8 mouse cellular contexts compared by ENCODE assay signal in the genomic region with DNA sequence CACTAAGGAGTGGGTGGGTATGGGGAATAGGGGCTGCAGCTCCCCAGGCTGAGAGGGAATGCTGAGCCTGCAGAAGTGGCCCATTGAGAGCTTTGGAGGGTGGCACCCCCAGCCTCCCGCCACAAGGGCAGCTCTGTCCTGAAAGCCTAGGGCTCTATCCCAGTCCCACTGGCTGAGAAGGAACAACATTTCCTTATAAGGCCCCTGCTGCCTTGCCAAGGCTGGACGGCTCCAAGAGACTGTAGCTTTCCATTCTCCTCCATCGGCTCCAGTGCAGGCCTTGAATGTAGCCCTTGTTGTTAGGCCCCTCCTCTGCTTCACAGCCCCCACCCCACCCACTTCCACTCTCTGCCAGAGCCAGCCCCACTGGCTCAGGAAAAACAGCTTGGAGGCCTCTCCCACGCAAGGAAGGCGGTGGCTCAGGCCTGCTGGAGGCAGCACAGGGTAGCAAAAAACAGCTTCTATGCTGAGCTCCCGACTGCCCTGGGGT.
DNase-seq lines count a peak whose midpoint lies in the region; ATAC-seq lines count a peak whose summit lies in the region.

No protein-coding gene starts in this region.

- H3K9me3 ChIP-seq in liver, embryonic 11.5 days (ENCODE audit: control insufficient read depth, low read length): no peaks in the 10 kb centered on the region
- no peaks in the 10 kb centered on the region for H3K9me3 ChIP-seq in neural tube, embryonic 15.5 days (replicated peaks)

- DNase-seq in 3T3-L1 (ENCODE audit: low read depth, low spot score): peak; percentile 61
- DNase-seq in cerebellum, postnatal 10 days: peak; percentile 66 to 79
- DNase-seq in heart, postnatal 14 days: peak; percentile 83 to 85
- peak; percentile 82 to 90 for DNase-seq in kidney, postnatal 4 days
- peak; percentile 34 for DNase-seq in liver, embryonic 11.5 days (ENCODE audit: low spot score)
- peak; percentile 64 to 87 for DNase-seq in urinary bladder, postnatal 36 days (ENCODE audit: low spot score in 2 of 2)

- peak; percentile 98 for ATAC-seq in frontal cortex, adult (ENCODE audit: low TSS enrichment)
- no peak for ATAC-seq in liver, embryonic 11.5 days (replicated peaks; ENCODE audit: low FRiP score)
- ATAC-seq in neural tube, embryonic 15.5 days (ENCODE audit: low FRiP score): peak; percentile 91

- no peak overlapping the region for H3K4me2 ChIP-seq in liver, embryonic 11.5 days
- H3K4me2 ChIP-seq in neural tube, embryonic 15.5 days: no peak overlapping the region

- intact Hi-C loops in heart, postnatal 14 days (cut with DNase I): loop anchor here (5.0 kb wide), 3 partner anchors 110 to 780 kb away; a partner anchor contains a TSS

- WGBS in liver, embryonic 11.5 days: 37% methylated on average over 6 of the region's 6 CpGs
- WGBS in neural tube, embryonic 15.5 days: 24% methylated on average over 6 of the region's 6 CpGs

- no peaks in the 10 kb centered on the region for H3K27me3 ChIP-seq in liver, embryonic 11.5 days (replicated peaks; ENCODE audit: control insufficient read depth, insufficient read depth, low read length)
- H3K27me3 ChIP-seq in neural tube, embryonic 15.5 days (replicated peaks): no peaks in the 10 kb centered on the region

- H3K4me3 ChIP-seq in liver, embryonic 11.5 days (ENCODE audit: low read depth, low read length): no peak overlapping the region
- no peak overlapping the region for H3K4me3 ChIP-seq in neural tube, embryonic 15.5 days (replicated peaks)

- H3K27ac ChIP-seq in liver, embryonic 11.5 days (ENCODE audit: low read depth, low read length): no peak overlapping the region
- peak overlapping the region; percentile 69 for H3K27ac ChIP-seq in neural tube, embryonic 15.5 days (replicated peaks)

- H3K4me1 ChIP-seq in liver, embryonic 11.5 days (replicated peaks; ENCODE audit: control insufficient read depth, insufficient read depth, low read length): no peaks in the 10 kb centered on the region
- H3K4me1 ChIP-seq in neural tube, embryonic 15.5 days: no peaks in the 10 kb centered on the region

- no peaks in the 10 kb centered on the region for H3K36me3 ChIP-seq in liver, embryonic 11.5 days (ENCODE audit: control insufficient read depth, insufficient read depth, low read length)
- H3K36me3 ChIP-seq in neural tube, embryonic 15.5 days: no peaks in the 10 kb centered on the region

- H3K9ac ChIP-seq in liver, embryonic 11.5 days (ENCODE audit: low read depth, low read length): no peak overlapping the region
- no peak overlapping the region for H3K9ac ChIP-seq in neural tube, embryonic 15.5 days (replicated peaks)

Comparison
In these comparisons a context has a peak if more than half of its experiments do, and no peak if none do; other contexts are left out.
1. DNase-seq: peak in every context shown above with its lines; median percentile 86 in kidney, postnatal 4 days; 84 in heart, postnatal 14 days; 76 in urinary bladder, postnatal 36 days; 72 in cerebellum, postnatal 10 days; 61 in 3T3-L1; 34 in liver, embryonic 11.5 days.